Mouse (Mus musculus): ENCODE data around the gene Pkp3. TPM values are rescaled to one million over a fixed set of nuclear protein-coding genes. Genes with fewer than 3 reads are reported as not detected.

Pkp3 gene
- total and polyA plus RNA-seq, 3 experiments, result not detected

GRCm38 (mm10) chr7:141046931-141047580, 31.0 kb upstream of the Pkp3 start (continued):
- TF ChIP-seq POLR2AphosphoS5 (IDR thresholded peaks at IDR 0.05; ENCODE audit: borderline replicate concordance, low read depth, low read length) (no peak), UBTF (IDR thresholded peaks at IDR 0.05; ENCODE audit: borderline replicate concordance, insufficient read depth, low read depth, low read length) (no peak), KAT2A (conservative IDR thresholded peaks at IDR 0.05; ENCODE audit: low read depth, low read length) (no peak), MAZ (IDR thresholded peaks at IDR 0.05; ENCODE audit: low read depth, low read length) (peak; percentile 16; the same call in 1 of the 2 replicates), SMC3 (IDR thresholded peaks at IDR 0.05; ENCODE audit: low read depth, low read length) (peak; percentile 1; the same call in 1 of the 2 replicates), GATA1 (IDR thresholded peaks at IDR 0.05; ENCODE audit: low read depth, low read length) (peak; percentile 77), E2F4 (IDR thresholded peaks at IDR 0.05; ENCODE audit: borderline replicate concordance, low read depth, low read length) (no peak), CHD2 (IDR thresholded peaks at IDR 0.05; ENCODE audit: low read length) (no peak), ZMIZ1 (IDR thresholded peaks at IDR 0.05; ENCODE audit: low read depth, low read length) (0 out of 2 replicates have a peak, but pooled peaks have one; percentile 43), MXI1 (IDR thresholded peaks at IDR 0.05; ENCODE audit: low read depth, low read length) (peak; percentile 46), NELFE (IDR thresholded peaks at IDR 0.05; ENCODE audit: low read depth, low read length) (0 out of 2 replicates have a peak, but pooled peaks have one; percentile 20), HCFC1 (IDR thresholded peaks at IDR 0.05; ENCODE audit: low read depth, low read length) (no peak), ZKSCAN1 (IDR thresholded peaks at IDR 0.05; ENCODE audit: low read depth, low read length) (no peak), CTCF (IDR thresholded peaks at IDR 0.05 in 2 of 3, conservative IDR thresholded peaks at IDR 0.05 in 1 of 3; ENCODE audit: control insufficient read depth in 1 of 3, insufficient read depth in 1 of 3, low read depth in 2 of 3, low read length in 3 of 3, poor library complexity in 1 of 3, severe bottlenecking in 1 of 3) (no peak), TAL1 (IDR thresholded peaks at IDR 0.05; ENCODE audit: low read length) (peak; percentile 88), NRF1 (IDR thresholded peaks at IDR 0.05; ENCODE audit: insufficient read depth, low read depth, low read length, poor library complexity, severe bottlenecking) (no peak)

- Histone ChIP-seq H3K79me2 (ENCODE audit: control insufficient read depth, insufficient read depth, low read length, poor library complexity) (no peaks in the 10 kb centered on the region), H3K9me3 (replicated peaks; ENCODE audit: insufficient read depth, low read length) (no peaks in the 10 kb centered on the region), H3K27ac (ENCODE audit: control insufficient read depth, low read depth, low read length) (peak overlapping the region; percentile 81), H3K4me1 (ENCODE audit: control insufficient read depth in 1 of 2, insufficient read depth in 2 of 2, low read length in 2 of 2) (peaks cover 2 to 18% of the 10 kb centered on the region in 2 experiments), H3K36me3 (ENCODE audit: control insufficient read depth in 1 of 2, insufficient read depth in 2 of 2, low read length in 2 of 2) (peaks cover 0 to 6% of the 10 kb centered on the region in 2 experiments; a peak in 2 of 4 replicates), H3K9ac (ENCODE audit: control insufficient read depth, low read depth, low read length, poor library complexity, severe bottlenecking) (peak overlapping the region; percentile 50), H3K27me3 (ENCODE audit: control insufficient read depth in 1 of 2, insufficient read depth in 2 of 2, low read length in 2 of 2) (no peaks in the 10 kb centered on the region), H3K4me3 (ENCODE audit: control insufficient read depth in 1 of 2, insufficient read depth in 1 of 2, low read depth in 2 of 2, low read length in 2 of 2) (peak overlapping the region; percentile 46 to 58)
- DNase-seq (ENCODE audit: low read depth, low spot score), result peak; percentile 63
- 0 out of 2 replicates have a peak, but pooled peaks have one; percentile 14 for TF ChIP-seq NELFE (IDR thresholded peaks at IDR 0.05; ENCODE audit: low read depth, low read length)
- no peak for TF ChIP-seq ZNF384 (IDR thresholded peaks at IDR 0.05; ENCODE audit: low read depth, low read length)
Measured at GRCm38 (mm10) chr7:141047581-141048225, 30.3 kb upstream of the Pkp3 start.

Data from MEL (cell line).